Mouse (Mus musculus): ENCODE results near the gene Abl2.

- TF ChIP-seq CTCF (IDR thresholded peaks at IDR 0.05) (no peak), EP300 (IDR thresholded peaks at IDR 0.05; ENCODE audit: insufficient read depth, low read depth, low read length) (no peak)
Observed at GRCm38 (mm10) chr1:156572952-156573351, 14.4 kb downstream of the Abl2 start.

Data from heart, adult 2 months (tissue).